Mouse (Mus musculus) embryonic fibroblast, embryonic 13.5 days (primary cell): ENCODE measurements around the gene Efna4. TPM values are rescaled to one million over a fixed set of nuclear protein-coding genes. Genes with fewer than 3 reads are reported as not detected.
A peak's percentile ranks its signal among the peaks of the same experiment; 100 is the strongest.

Experiments used
- H3K27ac ChIP-seq: 2 replicates; pipeline ENCODE4 v1.5.1; 2012; ENCODE audit warnings: low read length, control low read depth, inconsistent platforms; ENCODE audit not compliant: insufficient read depth
- H3K4me1 ChIP-seq: 2 replicates; pipeline ENCODE4 v1.6.1; 2011; ENCODE audit warnings: low read length; ENCODE audit not compliant: control insufficient read depth, insufficient read depth
- H3K4me3 ChIP-seq: 2 replicates; pipeline ENCODE4 v1.5.1; 2011; ENCODE audit warnings: mild to moderate bottlenecking, control low read depth, low read length; ENCODE audit not compliant: insufficient read depth
- CTCF ChIP-seq: IDR thresholded peaks from 2 replicates; pipeline ENCODE4 v1.5.1; 2011; ENCODE audit warnings: mild to moderate bottlenecking, control low read depth, low read length, moderate library complexity, borderline replicate concordance; ENCODE audit not compliant: insufficient read depth
- POLR2A ChIP-seq: IDR thresholded peaks from 2 replicates; pipeline ENCODE4 v1.6.1; 2011; ENCODE audit warnings: low read depth, mild to moderate bottlenecking, control low read depth, low read length, moderate library complexity
- polyA plus RNA-seq: library from polyadenylated mRNA; stranded (reverse); fragments of >200 nt; gene quantifications from 2 replicates; pipeline ENCODE4 v1.2.4, GENCODE M21; 2011; ENCODE audit warnings: low read depth; ENCODE audit not compliant: missing spikeins, insufficient read length

Efna4 gene
- 11.2 and 11.4 TPM in 2 replicates for polyA plus RNA-seq

DNA sequence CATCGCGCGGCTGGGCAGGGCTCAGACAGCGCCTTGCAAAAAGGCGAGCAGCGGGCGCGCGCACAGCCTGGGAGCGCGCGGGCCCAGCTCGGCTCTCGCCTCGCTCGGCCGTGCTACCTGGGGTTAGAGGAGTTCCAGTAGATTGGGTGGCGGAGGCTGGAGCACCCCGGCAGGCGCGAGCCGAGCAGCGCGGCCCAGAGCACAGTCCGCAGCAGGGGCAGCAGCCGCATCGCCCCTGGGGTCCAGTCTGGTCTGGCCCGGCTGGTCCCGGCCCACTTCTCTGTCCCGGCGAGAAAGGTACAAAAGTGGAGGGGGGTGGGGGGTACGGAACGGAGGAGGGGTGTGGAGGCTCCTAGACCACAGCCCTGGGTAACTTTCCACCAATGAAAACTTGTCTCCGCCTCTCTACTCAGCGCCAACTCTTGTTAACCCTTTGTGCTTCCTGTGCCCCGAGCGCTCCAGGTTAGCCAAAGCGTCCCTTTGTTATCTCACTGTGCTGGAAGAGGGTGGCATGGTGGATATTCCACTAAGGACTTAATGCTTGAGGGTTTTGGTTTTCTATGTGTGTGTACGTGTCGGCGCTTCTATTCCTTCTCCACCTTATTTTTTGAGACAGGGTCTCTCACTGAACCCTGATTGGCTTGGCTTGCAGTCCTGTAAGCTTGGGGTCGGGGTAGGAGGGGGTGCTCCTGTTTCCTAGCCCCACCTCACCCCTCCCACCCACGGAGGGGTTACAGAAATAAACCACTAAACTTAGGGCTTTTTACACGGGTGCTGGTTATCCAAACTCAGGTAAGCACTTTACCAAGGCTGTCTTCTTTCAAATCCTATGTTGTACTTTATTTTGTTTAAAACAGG lies at the start of gene Efna4:
Gene Efna4, minus strand, starts transcription at position 308 of the 858 bp plus-strand sequence.
- Histone ChIP-seq H3K4me1 (0 out of 2 replicates have a peak, but pooled peaks cover 5% of the 10 kb centered on the region), H3K4me3 (peak within 1 kb of the TSS; percentile 90), H3K27ac (peak within 1 kb of the TSS; percentile 42)
- TF ChIP-seq POLR2A (peak; percentile 69), CTCF (no peak)

DNA sequence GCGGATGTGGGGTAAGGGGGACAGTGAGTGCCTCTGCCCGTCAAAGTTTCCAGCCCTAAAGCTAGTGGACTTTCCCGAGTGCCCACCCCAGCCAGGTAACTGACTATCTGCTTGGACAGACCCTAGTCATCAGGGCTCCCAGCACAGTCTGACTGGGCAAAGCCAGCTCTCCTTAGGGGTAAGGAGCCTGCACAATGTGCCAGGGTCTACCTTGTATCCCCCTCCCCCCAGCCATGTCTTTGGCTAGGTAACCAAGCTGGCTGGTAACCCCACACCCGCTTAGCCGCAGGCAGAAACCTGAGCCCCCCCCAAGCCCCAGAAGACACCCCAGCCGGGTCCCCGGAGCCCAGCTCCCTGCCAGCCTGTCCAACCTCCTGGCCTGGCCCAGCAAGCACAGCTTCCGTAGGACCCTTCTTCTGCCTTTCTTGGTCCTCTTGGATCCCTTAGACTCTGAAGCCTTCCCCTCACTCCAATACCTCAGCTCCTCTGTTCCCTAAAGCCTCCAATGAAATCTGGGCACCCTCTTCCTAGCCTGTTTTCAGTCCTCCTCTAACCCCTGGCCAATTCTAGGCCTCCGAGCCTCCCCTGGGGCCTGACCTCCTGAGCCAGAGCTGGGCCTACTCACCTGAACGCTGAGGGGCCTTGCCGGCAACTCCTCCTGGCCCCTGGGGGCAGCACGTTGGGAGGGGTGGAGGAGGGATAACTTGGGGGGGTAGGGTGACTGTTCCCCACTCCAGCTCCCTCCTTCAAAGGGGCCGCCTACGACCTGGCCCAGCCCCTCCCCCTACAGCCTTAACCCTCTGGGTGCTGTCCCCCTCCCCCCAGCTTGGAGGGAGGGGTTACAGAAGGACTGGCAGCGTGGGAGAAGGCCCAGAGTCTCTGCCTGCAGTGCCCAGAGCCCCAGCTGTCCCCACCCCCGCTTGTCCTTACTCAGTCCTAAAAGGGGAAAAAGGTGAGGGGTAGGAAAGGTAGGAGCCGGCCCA lies 48.9 kb upstream of the Efna4 start:
- no peak overlapping the region for H3K27ac ChIP-seq
- no peaks in the 10 kb centered on the region for H3K4me1 ChIP-seq
- H3K4me3 ChIP-seq = no peak overlapping the region
- TF ChIP-seq CTCF (no peak), POLR2A (no peak)

DNA sequence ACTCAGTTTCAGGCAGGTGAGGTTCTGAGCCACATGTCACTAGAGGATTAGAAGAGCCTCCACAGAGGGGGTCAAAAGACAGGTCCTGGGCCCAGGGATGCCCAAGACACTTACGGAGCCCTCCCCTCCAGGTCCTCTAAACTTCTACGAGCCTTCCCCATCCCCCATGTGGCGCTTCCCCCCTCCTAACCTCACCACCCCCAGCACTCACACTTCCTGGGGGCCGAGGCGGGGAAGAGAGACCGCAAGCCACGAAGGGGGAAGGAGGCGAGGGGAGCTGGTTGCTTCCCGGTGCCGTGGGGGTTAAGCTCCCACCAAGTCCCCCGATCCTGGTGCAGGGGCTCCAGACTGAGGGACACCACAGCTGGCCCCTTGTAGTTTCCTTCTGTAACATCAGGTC lies 47.6 kb upstream of the Efna4 start:
- Histone ChIP-seq H3K4me3 (no peak overlapping the region), H3K27ac (no peak overlapping the region), H3K4me1 (no peaks in the 10 kb centered on the region)
- no peak for TF ChIP-seq CTCF

DNA sequence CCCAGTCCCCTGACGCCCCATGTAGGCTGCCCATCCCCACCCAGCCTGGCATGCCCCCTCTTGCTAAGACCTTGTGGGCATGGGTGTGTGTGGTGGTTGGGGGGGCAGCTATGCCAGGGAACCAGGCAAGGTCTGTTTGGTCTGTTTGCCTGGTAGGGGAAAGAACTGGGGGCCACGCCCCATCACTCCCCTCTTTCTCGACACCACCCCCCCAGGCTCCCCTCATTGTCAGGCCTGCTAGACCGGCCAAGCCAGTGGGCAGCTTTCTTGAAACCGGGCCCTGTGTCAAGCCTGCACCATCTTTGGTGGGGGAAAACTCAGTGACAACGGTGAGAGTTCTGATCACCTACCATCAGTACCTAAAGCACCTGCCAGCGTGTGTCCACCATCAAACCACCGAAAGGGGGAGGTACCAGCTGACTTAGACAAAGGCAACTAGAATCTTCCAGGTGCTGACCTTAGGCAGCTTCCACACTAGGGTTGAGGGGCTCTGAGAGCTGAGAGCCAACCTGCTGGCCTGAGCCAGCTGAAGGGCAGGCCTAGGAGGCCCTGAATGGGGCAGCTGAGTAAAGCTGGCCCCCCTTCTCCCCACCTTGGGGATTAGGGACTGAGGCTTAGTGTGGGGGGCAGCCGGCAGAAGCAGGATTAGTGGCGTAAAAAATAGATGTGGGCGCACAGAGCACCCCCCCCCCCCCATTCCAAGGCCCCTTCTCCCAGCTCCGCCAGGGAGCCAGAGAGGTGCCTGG lies 46.7 kb upstream of the Efna4 start:
- TF ChIP-seq CTCF (no peak), POLR2A (no peak)
- 0 out of 2 replicates have a peak, but pooled peaks cover 1% of the 10 kb centered on the region for H3K4me1 ChIP-seq
- H3K27ac ChIP-seq = no peak overlapping the region
- H3K4me3 ChIP-seq = no peak overlapping the region

DNA sequence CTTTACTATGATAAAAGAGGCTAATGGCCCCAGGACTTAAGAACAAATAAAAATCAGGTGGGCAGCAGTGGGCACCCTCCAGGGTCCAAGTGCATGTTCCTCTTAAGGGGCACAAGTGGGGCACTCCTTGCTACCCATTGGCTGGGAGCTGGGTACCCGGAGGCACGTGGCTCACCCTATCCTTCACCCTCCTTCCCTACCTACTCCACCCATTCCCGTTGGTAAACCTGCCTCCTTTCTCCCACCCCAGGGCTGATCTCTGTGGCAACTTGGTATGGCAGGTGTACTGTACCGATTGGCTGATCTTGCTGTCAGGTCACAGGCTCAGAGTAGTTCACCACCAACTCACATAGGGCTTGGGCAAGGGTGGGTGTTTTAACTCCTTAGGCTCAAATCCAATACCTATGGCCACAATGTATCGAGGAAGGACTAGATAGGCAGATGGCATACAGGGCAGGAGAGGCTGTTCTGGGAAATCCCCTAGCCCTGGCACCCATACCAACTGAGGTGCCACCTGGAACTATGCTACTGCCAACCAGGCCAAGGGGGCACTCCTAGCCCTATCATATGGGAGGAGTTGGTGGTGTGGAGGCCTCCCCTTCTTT lies 45.9 kb upstream of the Efna4 start:
- Histone ChIP-seq H3K4me1 (0 out of 2 replicates have a peak, but pooled peaks cover 6% of the 10 kb centered on the region), H3K4me3 (no peak overlapping the region), H3K27ac (no peak overlapping the region)
- no peak for TF ChIP-seq POLR2A
- TF ChIP-seq CTCF = no peak

DNA sequence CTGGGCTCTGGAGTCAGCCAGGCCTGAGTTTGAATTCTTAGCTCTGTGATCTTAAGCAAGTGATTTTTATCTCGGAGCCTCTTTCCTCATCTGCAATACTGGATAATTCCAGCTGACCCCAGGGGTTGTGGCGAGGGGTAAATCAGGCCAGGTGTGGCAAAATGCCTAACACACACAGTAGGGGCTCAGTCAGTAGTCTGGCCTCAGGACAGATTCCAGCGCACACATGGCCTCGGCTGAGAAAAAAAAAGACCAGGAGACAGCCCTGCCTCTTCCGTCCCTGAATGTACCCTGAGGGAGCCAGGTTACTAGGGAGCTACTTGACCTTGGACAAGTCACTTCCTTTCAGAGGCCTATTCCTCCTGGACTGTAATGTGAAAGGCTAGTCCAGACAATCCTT lies 45.1 kb upstream of the Efna4 start:
- no peak overlapping the region for H3K27ac ChIP-seq
- H3K4me3 ChIP-seq = no peak overlapping the region
- 0 out of 2 replicates have a peak, but pooled peaks cover 7% of the 10 kb centered on the region for H3K4me1 ChIP-seq
- TF ChIP-seq CTCF = no peak
- TF ChIP-seq POLR2A = no peak

DNA sequence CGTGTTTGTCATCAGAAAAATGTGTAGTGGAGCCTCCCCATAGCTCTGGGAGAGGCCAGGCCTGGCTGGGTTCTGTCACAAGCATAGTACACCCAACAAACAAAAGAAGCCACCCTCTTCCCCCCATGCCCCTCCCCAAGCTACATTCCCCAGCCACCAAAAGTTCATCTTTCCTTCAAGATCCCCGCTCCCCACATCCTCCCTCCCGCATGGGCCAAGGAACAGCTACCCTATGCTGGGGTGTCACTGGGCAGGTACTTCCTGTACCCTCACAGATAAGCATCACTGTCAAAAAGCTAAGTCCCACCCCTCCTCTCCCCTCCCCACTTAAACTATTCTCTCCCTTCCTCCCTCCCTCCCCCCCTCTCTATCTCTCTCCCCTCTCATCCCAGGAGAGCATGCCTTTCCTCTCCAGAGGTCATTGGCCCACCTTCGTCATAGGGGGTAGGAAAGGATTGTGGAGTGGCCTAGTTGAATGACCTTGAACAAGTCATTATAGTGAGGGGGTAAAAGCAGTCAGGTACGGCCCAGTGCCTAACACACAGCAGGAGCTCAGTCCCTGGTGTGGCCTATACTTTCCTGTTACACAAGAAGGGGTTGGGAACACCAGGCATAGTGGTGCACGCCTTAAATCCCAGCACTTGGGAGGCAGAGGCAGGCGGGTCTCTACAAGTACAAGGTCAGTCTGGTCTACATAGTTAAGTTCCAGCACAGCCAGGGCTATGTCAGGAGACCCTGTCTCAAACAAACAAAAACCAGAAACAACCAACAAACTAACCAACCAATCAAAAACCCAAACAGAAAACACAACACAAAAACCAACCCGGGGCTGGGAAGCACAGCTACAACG lies 44.4 kb upstream of the Efna4 start:
- no peak for TF ChIP-seq CTCF
- H3K4me3 ChIP-seq = no peak overlapping the region
- H3K27ac ChIP-seq = no peak overlapping the region
- H3K4me1 ChIP-seq = 0 out of 2 replicates have a peak, but pooled peaks cover 7% of the 10 kb centered on the region

DNA sequence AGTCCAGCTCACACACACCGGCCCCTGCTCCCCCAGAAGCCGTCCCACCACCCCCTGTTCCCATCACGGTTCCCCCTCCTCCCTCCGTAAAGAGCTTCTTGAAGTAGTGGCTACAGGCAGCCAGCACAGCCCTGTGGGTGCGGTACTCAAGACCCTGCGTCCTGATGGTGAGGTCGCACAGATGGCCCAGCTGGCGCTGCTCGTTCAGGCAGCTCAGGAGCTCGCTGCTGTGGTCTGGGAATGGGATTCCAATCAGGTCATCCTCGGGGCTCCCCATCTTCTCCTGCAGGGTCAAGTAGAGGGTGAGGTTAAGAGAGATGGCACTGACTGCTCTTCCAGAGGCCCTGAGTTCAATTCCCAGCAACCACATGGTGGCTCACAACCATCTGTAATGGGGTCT lies 43.4 kb upstream of the Efna4 start:
- Histone ChIP-seq H3K4me1 (0 out of 2 replicates have a peak, but pooled peaks cover 7% of the 10 kb centered on the region), H3K4me3 (no peak overlapping the region), H3K27ac (no peak overlapping the region)
- TF ChIP-seq POLR2A = no peak
- TF ChIP-seq CTCF = no peak
